Mouse (Mus musculus) forebrain, embryonic 16.5 days (tissue): ENCODE measurements at regions not wholly inside any gene's neighbourhood (a gene's known extent, or its start where the extent isn't known, plus 50 kb on each side); places are given as distances from the start of the nearest gene placed in this dataset.
A peak's percentile ranks its signal among the peaks of the same experiment; 100 is the strongest.

ENCODE experiments used
- ATAC-seq: fragments of 200-750 bp; cut with Nextera tagmentation; 2 replicates; pipeline ENCODE4 v1.8.0; 2017; ENCODE audit warnings: mild to moderate bottlenecking, moderate library complexity
- H3K27ac ChIP-seq: fragments of 300-500 bp; sonication (generic); 2 replicates; pipeline ENCODE4 v1.5.1; 2014; ENCODE audit warnings: low read length, control low read depth
- H3K27me3 ChIP-seq: fragments of 300-500 bp; sonication (generic); replicated peaks from 2 replicates; pipeline ENCODE4 v1.6.1; 2014; ENCODE audit warnings: low read length; ENCODE audit not compliant: control insufficient read depth, insufficient read depth
- H3K36me3 ChIP-seq: fragments of 300-500 bp; sonication (generic); 2 replicates; pipeline ENCODE4 v1.6.1; 2014; ENCODE audit not compliant: control insufficient read depth, insufficient read depth
- H3K4me1 ChIP-seq: fragments of 300-500 bp; sonication (generic); replicated peaks from 2 replicates; pipeline ENCODE4 v1.6.1; 2014; ENCODE audit warnings: low read length; ENCODE audit not compliant: control insufficient read depth, insufficient read depth
- H3K4me2 ChIP-seq: fragments of 300-500 bp; sonication (generic); 2 replicates; pipeline ENCODE4 v1.6.1; 2014; ENCODE audit warnings: mild to moderate bottlenecking, low read length, control low read depth
- H3K4me3 ChIP-seq: fragments of 300-500 bp; sonication (generic); replicated peaks from 2 replicates; pipeline ENCODE4 v1.5.1; 2014; ENCODE audit warnings: mild to moderate bottlenecking, low read length, control low read depth
- H3K9ac ChIP-seq: fragments of 300-500 bp; sonication (generic); replicated peaks from 2 replicates; pipeline ENCODE4 v1.6.1; 2014; ENCODE audit warnings: low read depth, low read length, control low read depth
- H3K9me3 ChIP-seq: fragments of 300-500 bp; sonication (generic); 2 replicates; pipeline ENCODE4 v1.6.1; 2016; ENCODE audit warnings: low read length; ENCODE audit not compliant: control insufficient read depth
- WGBS: fragments of 180-500 bp; shearing (Covaris S2); extraction: QIAGEN DNeasy Blood & Tissue Kit; methylation state at CpG from one replicate; pipeline ENCODE4 v1.1.7; 2014; 5-methylcytosine and 5-hydroxymethylcytosine counted together

- Histone ChIP-seq H3K27ac (no peak overlapping the region), H3K4me1 (peaks cover 2% of the 10 kb centered on the region), H3K27me3 (no peaks in the 10 kb centered on the region), H3K9me3 (no peaks in the 10 kb centered on the region), H3K4me3 (no peak overlapping the region), H3K4me2 (no peak overlapping the region), H3K9ac (no peak overlapping the region), H3K36me3 (no peaks in the 10 kb centered on the region)
- no peak for ATAC-seq
- 18% methylated on average over 2 of the region's 2 CpGs for WGBS
Observed at GRCm38 (mm10) chr13:84438444-84438766, 216.3 kb downstream of the Tmem161b start.

- Histone ChIP-seq H3K27me3 (no peaks in the 10 kb centered on the region), H3K4me1 (peaks cover 9% of the 10 kb centered on the region), H3K4me3 (no peak overlapping the region), H3K9ac (no peak overlapping the region), H3K9me3 (no peaks in the 10 kb centered on the region), H3K27ac (no peak overlapping the region), H3K36me3 (no peaks in the 10 kb centered on the region), H3K4me2 (no peak overlapping the region)
- 23% methylated on average over 2 of the region's 2 CpGs for WGBS
- ATAC-seq = peak; percentile 8; the same call in 1 of the 2 replicates
Observed at GRCm38 (mm10) chr13:84448514-84448913, 226.4 kb downstream of the Tmem161b start.

- WGBS = 3% methylated on average over 6 of the region's 6 CpGs
- no peak overlapping the region for H3K4me3 ChIP-seq
- H3K9ac ChIP-seq = no peak overlapping the region
- peak overlapping the region; percentile 58 for H3K27ac ChIP-seq
- peak overlapping the region; percentile 31 for H3K4me2 ChIP-seq
- H3K4me1 ChIP-seq = peaks cover 9% of the 10 kb centered on the region
- ATAC-seq = peak; percentile 98
- H3K9me3 ChIP-seq = no peaks in the 10 kb centered on the region
- no peaks in the 10 kb centered on the region for H3K36me3 ChIP-seq
- H3K27me3 ChIP-seq = no peaks in the 10 kb centered on the region
Observed at GRCm38 (mm10) chr13:84449001-84449551, 227.0 kb downstream of the Tmem161b start.
